Mouse (Mus musculus): ENCODE measurements around the gene BC024978. TPM values are rescaled to one million over a fixed set of nuclear protein-coding genes. Genes with fewer than 3 reads are reported as not detected.

The BC024978 gene
- total RNA-seq, 2 experiments from 2014 or later = 17.8 to 22.1 TPM

- no peak for DNase-seq (ENCODE audit: low spot score in 2 of 2)
Measured at GRCm38 (mm10) chr7:27174896-27175295, 20.7 kb upstream of the BC024978 start.

- no peak for DNase-seq (ENCODE audit: low spot score in 2 of 2)
Measured at GRCm38 (mm10) chr7:27177942-27178323, 17.6 kb upstream of the BC024978 start.

GRCm38 (mm10) chr7:27178324-27179216 is 17.0 kb upstream of the BC024978 start, which contains the start of gene Rab4b:
Gene Rab4b, minus strand, starts transcription at chr7:27178896.
- DNase-seq (ENCODE audit: low spot score in 2 of 2) = peak; percentile 99

GRCm38 (mm10) chr7:27179217-27179918 is 16.2 kb upstream of the BC024978 start:
- DNase-seq (ENCODE audit: low spot score in 2 of 2) = no peak

GRCm38 (mm10) chr7:27180036-27180435 is 15.5 kb upstream of the BC024978 start:
- DNase-seq (ENCODE audit: low spot score in 2 of 2) = no peak

- DNase-seq (ENCODE audit: low spot score in 2 of 2) = no peak
Measured at GRCm38 (mm10) chr7:27180837-27181695, 14.5 kb upstream of the BC024978 start, which contains the start of the genes Gm21983 and Mia. Gene Gm21983, minus strand, starts transcription at chr7:27181086. Gene Mia, minus strand, starts transcription at chr7:27181157.

- DNase-seq (ENCODE audit: low spot score in 2 of 2) = no peak
Measured at GRCm38 (mm10) chr7:27182498-27182897, 13.1 kb upstream of the BC024978 start.

GRCm38 (mm10) chr7:27184964-27185363 is 10.6 kb upstream of the BC024978 start:
- peak in 1 of 2 experiments; percentile 45 for DNase-seq (ENCODE audit: low spot score in 2 of 2)

GRCm38 (mm10) chr7:27185986-27186385 is 9.6 kb upstream of the BC024978 start:
- no peak for DNase-seq (ENCODE audit: low spot score in 2 of 2)

- DNase-seq (ENCODE audit: low spot score in 2 of 2) = no peak
Measured at GRCm38 (mm10) chr7:27189271-27189931, 6.2 kb upstream of the BC024978 start.

GRCm38 (mm10) chr7:27192434-27192833 is 3.1 kb upstream of the BC024978 start:
- no peak for DNase-seq (ENCODE audit: low spot score in 2 of 2)

GRCm38 (mm10) chr7:27193731-27194130 is 1.9 kb upstream of the BC024978 start:
- DNase-seq (ENCODE audit: low spot score in 2 of 2) = no peak

- DNase-seq (ENCODE audit: low spot score in 2 of 2) = no peak
Measured at GRCm38 (mm10) chr7:27197136-27197535, 1.6 kb downstream of the BC024978 start.

- no peak for DNase-seq (ENCODE audit: low spot score in 2 of 2)
Measured at GRCm38 (mm10) chr7:27197634-27198033, 2.1 kb downstream of the BC024978 start.

- no peak for DNase-seq (ENCODE audit: low spot score in 2 of 2)
Measured at GRCm38 (mm10) chr7:27198355-27198754, 2.8 kb downstream of the BC024978 start.

- no peak for DNase-seq (ENCODE audit: low spot score in 2 of 2)
Measured at GRCm38 (mm10) chr7:27198779-27199178, 3.2 kb downstream of the BC024978 start.

- no peak for DNase-seq (ENCODE audit: low spot score in 2 of 2)
Measured at GRCm38 (mm10) chr7:27203730-27204449, 8.3 kb downstream of the BC024978 start.

GRCm38 (mm10) chr7:27212626-27213025 is 17.0 kb downstream of the BC024978 start:
- no peak for DNase-seq (ENCODE audit: low spot score in 2 of 2)

GRCm38 (mm10) chr7:27218586-27218985 is 23.0 kb downstream of the BC024978 start:
- no peak for DNase-seq (ENCODE audit: low spot score in 2 of 2)

GRCm38 (mm10) chr7:27219937-27220336 is 24.4 kb downstream of the BC024978 start:
- DNase-seq (ENCODE audit: low spot score in 2 of 2) = no peak

Measured in layer of hippocampus, postnatal 10 days (tissue).